21 mouse cellular contexts compared by ENCODE assay signal in genomic region chr2:126652929-126653328, GRCm38 (mm10).
"Had no signal": no experiment of that assay in that cellular context is flagged by ENCODE, and none has a peak within 500 bp of the region (broad histone marks: within the 10 kb centered on the region; RNA-seq: fewer than 3 reads in every experiment).

No protein-coding gene starts in this region.

- H3K9ac ChIP-seq: intestine, embryonic 15.5 days; limb, embryonic 12.5 days; limb, embryonic 15.5 days; liver, embryonic 12.5 days; liver, embryonic 15.5 days; lung, embryonic 15.5 days; midbrain, embryonic 12.5 days; midbrain, embryonic 15.5 days; neural tube, embryonic 12.5 days; neural tube, embryonic 15.5 days had no signal

- H3K4me2 ChIP-seq: intestine, embryonic 15.5 days; limb, embryonic 12.5 days; limb, embryonic 15.5 days; liver, embryonic 12.5 days; liver, embryonic 15.5 days; lung, embryonic 15.5 days; midbrain, embryonic 12.5 days; midbrain, embryonic 15.5 days; neural tube, embryonic 12.5 days; neural tube, embryonic 15.5 days had no signal

- H3K27ac ChIP-seq: intestine, embryonic 15.5 days; limb, embryonic 12.5 days; limb, embryonic 15.5 days; liver, embryonic 12.5 days; liver, embryonic 15.5 days; lung, embryonic 15.5 days; midbrain, embryonic 12.5 days; midbrain, embryonic 15.5 days; neural tube, embryonic 12.5 days; neural tube, embryonic 15.5 days; stomach, postnatal 0 days had no signal

- H3K4me1 ChIP-seq: intestine, embryonic 15.5 days; limb, embryonic 12.5 days; limb, embryonic 15.5 days; liver, embryonic 12.5 days; liver, embryonic 15.5 days; lung, embryonic 15.5 days; midbrain, embryonic 12.5 days; midbrain, embryonic 15.5 days; neural tube, embryonic 12.5 days; neural tube, embryonic 15.5 days had no signal

- DNase-seq: left cerebral cortex, postnatal 4 days; lung, adult 18-20 months; lung, postnatal 10 days; lung, postnatal 4 days; right cerebral cortex, adult 18-20 months; right cerebral cortex, postnatal 14 days; right cerebral cortex, postnatal 4 days; thymus, adult 2 months; thymus, postnatal 14 days; thymus, postnatal 4 days had no signal

- ATAC-seq: intestine, embryonic 15.5 days; liver, embryonic 12.5 days; midbrain, embryonic 15.5 days had no signal

- H3K4me3 ChIP-seq: intestine, embryonic 15.5 days; limb, embryonic 12.5 days; limb, embryonic 15.5 days; liver, embryonic 12.5 days; liver, embryonic 15.5 days; lung, embryonic 15.5 days; midbrain, embryonic 12.5 days; midbrain, embryonic 15.5 days; neural tube, embryonic 12.5 days; neural tube, embryonic 15.5 days had no signal

- H3K9me3 ChIP-seq: intestine, embryonic 15.5 days; limb, embryonic 12.5 days; limb, embryonic 15.5 days; liver, embryonic 12.5 days; liver, embryonic 15.5 days; lung, embryonic 15.5 days; midbrain, embryonic 12.5 days; midbrain, embryonic 15.5 days; neural tube, embryonic 12.5 days; neural tube, embryonic 15.5 days had no signal

- H3K27me3 ChIP-seq: intestine, embryonic 15.5 days; limb, embryonic 12.5 days; limb, embryonic 15.5 days; liver, embryonic 12.5 days; liver, embryonic 15.5 days; lung, embryonic 15.5 days; midbrain, embryonic 12.5 days; midbrain, embryonic 15.5 days; neural tube, embryonic 12.5 days; neural tube, embryonic 15.5 days had no signal
